In genomic region chr15:80051092-80051761, GRCm38 (mm10) we compare ENCODE assay signal across 11 mouse cellular contexts. TPM values are rescaled to one million over a fixed set of nuclear protein-coding genes. Genes with fewer than 3 reads are reported as not detected.
A peak's percentile ranks its signal among the peaks of the same experiment; 100 is the strongest.
DNase-seq lines count a peak whose midpoint lies in the region; ATAC-seq lines count a peak whose summit lies in the region.
"Had no signal": no experiment of that assay in that cellular context is flagged by ENCODE, and none has a peak within 500 bp of the region (broad histone marks: within the 10 kb centered on the region; RNA-seq: fewer than 3 reads in every experiment).

No protein-coding gene starts in this region.

- no peak for ATAC-seq in kidney, embryonic 14.5 days (ENCODE audit: low FRiP score, low TSS enrichment)
- no peak for ATAC-seq in heart, embryonic 13.5 days (ENCODE audit: extremely low read depth, insufficient number of reproducible peaks, low FRiP score, low TSS enrichment)
- no peak for ATAC-seq in liver, embryonic 12.5 days
- ATAC-seq: hindbrain, embryonic 16.5 days had no signal

- H3K27ac ChIP-seq in kidney, embryonic 14.5 days (ENCODE audit: low read depth, low read length): peak overlapping the region; percentile 49
- peak overlapping the region; percentile 100 for H3K27ac ChIP-seq in brown adipose tissue, adult 24 weeks (replicated peaks; ENCODE audit: low read depth, low read length)
- peak overlapping the region; percentile 58 for H3K27ac ChIP-seq in heart, embryonic 13.5 days (replicated peaks)
- no peak overlapping the region for H3K27ac ChIP-seq in liver, embryonic 12.5 days
- H3K27ac ChIP-seq: liver, embryonic 15.5 days had no signal

- no peak overlapping the region for H3K9ac ChIP-seq in kidney, embryonic 14.5 days (ENCODE audit: low read depth, low read length)
- no peak overlapping the region for H3K9ac ChIP-seq in heart, embryonic 13.5 days
- no peak overlapping the region for H3K9ac ChIP-seq in liver, embryonic 12.5 days
- H3K9ac ChIP-seq: liver, embryonic 15.5 days had no signal

- no peaks in the 10 kb centered on the region for H3K36me3 ChIP-seq in kidney, embryonic 14.5 days (ENCODE audit: control insufficient read depth, insufficient read depth, low read length)
- H3K36me3 ChIP-seq in heart, embryonic 13.5 days: no peaks in the 10 kb centered on the region
- no peaks in the 10 kb centered on the region for H3K36me3 ChIP-seq in liver, embryonic 12.5 days
- H3K36me3 ChIP-seq: liver, embryonic 15.5 days had no signal

- DNase-seq in kidney, postnatal 4 days: no peak
- DNase-seq in lung, postnatal 10 days: peak; percentile 61
- no peak for DNase-seq in layer of hippocampus, postnatal 36 days

- H3K4me1 ChIP-seq in kidney, embryonic 14.5 days (ENCODE audit: control insufficient read depth, insufficient read depth, low read length): no peaks in the 10 kb centered on the region
- peaks cover 28% of the 10 kb centered on the region for H3K4me1 ChIP-seq in brown adipose tissue, adult 24 weeks (ENCODE audit: control insufficient read depth, insufficient read depth, insufficient read length, low read length)
- H3K4me1 ChIP-seq in heart, embryonic 13.5 days: peaks cover 42% of the 10 kb centered on the region
- H3K4me1 ChIP-seq in liver, embryonic 12.5 days: peaks cover 44% of the 10 kb centered on the region

- H3K9me3 ChIP-seq in kidney, embryonic 14.5 days (ENCODE audit: control insufficient read depth, low read length): no peaks in the 10 kb centered on the region
- H3K9me3 ChIP-seq in heart, embryonic 13.5 days: no peaks in the 10 kb centered on the region
- H3K9me3 ChIP-seq in liver, embryonic 12.5 days (replicated peaks): no peaks in the 10 kb centered on the region
- H3K9me3 ChIP-seq: liver, embryonic 15.5 days had no signal

- H3K4me2 ChIP-seq in kidney, embryonic 14.5 days (replicated peaks; ENCODE audit: low read depth, low read length): no peak overlapping the region
- no peak overlapping the region for H3K4me2 ChIP-seq in heart, embryonic 13.5 days
- no peak overlapping the region for H3K4me2 ChIP-seq in liver, embryonic 12.5 days
- H3K4me2 ChIP-seq: liver, embryonic 15.5 days had no signal

- H3K27me3 ChIP-seq in kidney, embryonic 14.5 days (ENCODE audit: control insufficient read depth, insufficient read depth, low read length): no peaks in the 10 kb centered on the region
- H3K27me3 ChIP-seq in heart, embryonic 13.5 days (replicated peaks): no peaks in the 10 kb centered on the region
- H3K27me3 ChIP-seq in liver, embryonic 12.5 days (replicated peaks): peaks cover 18% of the 10 kb centered on the region
- H3K27me3 ChIP-seq: liver, embryonic 15.5 days had no signal

- H3K4me3 ChIP-seq in kidney, embryonic 14.5 days (ENCODE audit: low read length): no peak overlapping the region
- H3K4me3 ChIP-seq in brown adipose tissue, adult 24 weeks (ENCODE audit: insufficient read depth, low read depth, low read length): peak overlapping the region; percentile 32; the same call in 1 of the 2 replicates
- no peak overlapping the region for H3K4me3 ChIP-seq in heart, embryonic 13.5 days
- H3K4me3 ChIP-seq in liver, embryonic 12.5 days: no peak overlapping the region
- H3K4me3 ChIP-seq: liver, embryonic 15.5 days had no signal

- WGBS in kidney, embryonic 14.5 days: 73% methylated on average over 19 of the region's 19 CpGs
- WGBS in heart, embryonic 13.5 days: 73% methylated on average over 19 of the region's 19 CpGs
- 70% methylated on average over 19 of the region's 19 CpGs for WGBS in liver, embryonic 12.5 days (ENCODE audit: insufficient replicate concordance)

RNA-seq across cellular contexts. Expression of gene Pdgfb, which starts 36.5 kb away (rescaled TPM):
- polyA plus RNA-seq in kidney, embryonic 14.5 days (2014; fragmentation: Nextera tagmentation; extraction: Ambion mirVana): 5.0 and 5.8 TPM in 2 replicates
- 9.8 and 13.0 TPM in 2 replicates for polyA plus RNA-seq in brown adipose tissue, adult 24 weeks (2012; ENCODE audit: insufficient read depth, insufficient read length, missing spikeins)
- polyA plus RNA-seq in heart, embryonic 13.5 days (2015; fragmentation: Nextera tagmentation; extraction: Ambion mirVana): 2.2 and 2.6 TPM in 2 replicates
- polyA plus RNA-seq in liver, embryonic 12.5 days (2016; fragmentation: Nextera tagmentation; extraction: Ambion mirVana): 1.6 and 2.2 TPM in 2 replicates
- 10 to 100 TPM; 27.3 to 27.6 TPM for total RNA-seq in layer of hippocampus, postnatal 36 days (2021)
- total RNA-seq: CH12.LX had no signal

RNA-seq across cellular contexts. Expression of gene Syngr1, which starts 39.9 kb away (rescaled TPM):
- polyA plus RNA-seq in kidney, embryonic 14.5 days (2014; fragmentation: Nextera tagmentation; extraction: Ambion mirVana): 9.5 and 11.9 TPM in 2 replicates
- polyA plus RNA-seq in brown adipose tissue, adult 24 weeks (2012; ENCODE audit: insufficient read depth, insufficient read length, missing spikeins): 47.9 and 62.7 TPM in 2 replicates
- polyA plus RNA-seq in heart, embryonic 13.5 days (2015; fragmentation: Nextera tagmentation; extraction: Ambion mirVana): 27.3 and 30.7 TPM in 2 replicates
- 20.4 and 21.9 TPM in 2 replicates for polyA plus RNA-seq in liver, embryonic 12.5 days (2016; fragmentation: Nextera tagmentation; extraction: Ambion mirVana)
- total RNA-seq in layer of hippocampus, postnatal 36 days (2021): 100 to 1,000 TPM; 341 to 377 TPM
- total RNA-seq: monocyte, adult 5-6 weeks had no signal

RNA-seq across cellular contexts. Expression of gene Rpl3, which starts 40.4 kb away (rescaled TPM):
- polyA plus RNA-seq in kidney, embryonic 14.5 days (2014; fragmentation: Nextera tagmentation; extraction: Ambion mirVana): 1,350 and 1,409 TPM in 2 replicates
- polyA plus RNA-seq in brown adipose tissue, adult 24 weeks (2012; ENCODE audit: insufficient read depth, insufficient read length, missing spikeins): 424 and 522 TPM in 2 replicates
- 603 and 677 TPM in 2 replicates for polyA plus RNA-seq in heart, embryonic 13.5 days (2015; fragmentation: Nextera tagmentation; extraction: Ambion mirVana)
- polyA plus RNA-seq in liver, embryonic 12.5 days (2016; fragmentation: Nextera tagmentation; extraction: Ambion mirVana): 912 and 924 TPM in 2 replicates
- 100 to 1,000 TPM; 497 to 547 TPM for total RNA-seq in layer of hippocampus, postnatal 36 days (2021)
